In genomic region chr11:17257861-17258260, GRCm38 (mm10) we compare ENCODE assay signal across 8 mouse cellular contexts. TPM values are rescaled to one million over a fixed set of nuclear protein-coding genes. Genes with fewer than 3 reads are reported as not detected.
DNase-seq lines count a peak whose midpoint lies in the region; ATAC-seq and TF ChIP-seq lines count a peak whose summit lies in the region.

No protein-coding gene starts in this region.

- H3K4me2 ChIP-seq in heart, postnatal 0 days (ENCODE audit: low read depth, low read length) = peak overlapping the region; percentile 84
- peak overlapping the region; percentile 71 for H3K4me2 ChIP-seq in stomach, postnatal 0 days (replicated peaks; ENCODE audit: low read depth)

- TF ChIP-seq CTCF in cerebellum, adult 2 months (IDR thresholded peaks at IDR 0.05; ENCODE audit: borderline replicate concordance, insufficient read depth, low read depth, low read length) = no peak
- TF ChIP-seq CTCF in heart, postnatal 0 days (IDR thresholded peaks at IDR 0.05; ENCODE audit: low read depth) = no peak
- TF ChIP-seq CTCF in stomach, postnatal 0 days (IDR thresholded peaks at IDR 0.05; ENCODE audit: low read depth) = no peak

- TF ChIP-seq POLR2A in cerebellum, adult 2 months (IDR thresholded peaks at IDR 0.05; ENCODE audit: borderline replicate concordance, insufficient read depth, low read length) = no peak

- ATAC-seq in heart, postnatal 0 days (ENCODE audit: insufficient read depth, low read depth) = peak; percentile 43; the same call in 1 of the 2 replicates
- peak; percentile 56 for ATAC-seq in stomach, postnatal 0 days (ENCODE audit: low FRiP score, low TSS enrichment)

- H3K4me1 ChIP-seq in cerebellum, adult 2 months (ENCODE audit: control insufficient read depth, insufficient read depth, low read length) = peaks cover 3% of the 10 kb centered on the region; the same call in 1 of the 2 replicates
- H3K4me1 ChIP-seq in heart, postnatal 0 days (ENCODE audit: control insufficient read depth, insufficient read depth) = peaks cover 15% of the 10 kb centered on the region
- no peaks in the 10 kb centered on the region for H3K4me1 ChIP-seq in stomach, postnatal 0 days (replicated peaks; ENCODE audit: control insufficient read depth, insufficient read depth)

- H3K36me3 ChIP-seq in heart, postnatal 0 days (replicated peaks; ENCODE audit: control insufficient read depth, insufficient read depth, low read length) = 0 out of 2 replicates have a peak, but pooled peaks cover 5% of the 10 kb centered on the region
- H3K36me3 ChIP-seq in stomach, postnatal 0 days (ENCODE audit: control insufficient read depth, insufficient read depth, low read length) = no peaks in the 10 kb centered on the region; the same call in 1 of the 2 replicates

- peak overlapping the region; percentile 83 for H3K27ac ChIP-seq in cerebellum, adult 2 months (ENCODE audit: insufficient read depth, low read length)
- H3K27ac ChIP-seq in heart, postnatal 0 days (ENCODE audit: low read depth) = peak overlapping the region; percentile 96
- H3K27ac ChIP-seq in stomach, postnatal 0 days (replicated peaks) = peak overlapping the region; percentile 96

- peak overlapping the region; percentile 98 for H3K9ac ChIP-seq in heart, postnatal 0 days (replicated peaks; ENCODE audit: low read depth, low read length)
- peak overlapping the region; percentile 94 for H3K9ac ChIP-seq in stomach, postnatal 0 days (ENCODE audit: low read length)

- WGBS in cerebellum, adult 2 months = under 1% methylated on average over 17 of the region's 17 CpGs
- WGBS in heart, postnatal 0 days = under 1% methylated on average over 17 of the region's 17 CpGs
- under 1% methylated on average over 17 of the region's 17 CpGs for WGBS in stomach, postnatal 0 days

- no peaks in the 10 kb centered on the region for H3K27me3 ChIP-seq in cerebellum, adult 2 months (ENCODE audit: control insufficient read depth, insufficient read depth, low read length)
- no peaks in the 10 kb centered on the region for H3K27me3 ChIP-seq in heart, postnatal 0 days (ENCODE audit: control insufficient read depth, insufficient read depth, low read length)
- no peaks in the 10 kb centered on the region for H3K27me3 ChIP-seq in stomach, postnatal 0 days (ENCODE audit: control insufficient read depth, insufficient read depth, low read length)

- peak overlapping the region; percentile 93 for H3K4me3 ChIP-seq in cerebellum, adult 2 months (replicated peaks; ENCODE audit: insufficient read depth, low read depth, low read length)
- H3K4me3 ChIP-seq in heart, postnatal 0 days (ENCODE audit: low read depth, low read length) = peak overlapping the region; percentile 100
- peak overlapping the region; percentile 90 for H3K4me3 ChIP-seq in stomach, postnatal 0 days (ENCODE audit: low read depth, low read length)

- H3K9me3 ChIP-seq in heart, postnatal 0 days (replicated peaks; ENCODE audit: control insufficient read depth, low read length) = no peaks in the 10 kb centered on the region
- no peaks in the 10 kb centered on the region for H3K9me3 ChIP-seq in stomach, postnatal 0 days (ENCODE audit: control insufficient read depth, low read length)

- TF ChIP-seq EP300 in heart, postnatal 0 days (IDR thresholded peaks at IDR 0.05; ENCODE audit: low read depth) = no peak
- TF ChIP-seq EP300 in stomach, postnatal 0 days (optimal IDR thresholded peaks at IDR 0.05) = no peak

- peak in 1 of 2 experiments; percentile 29 for DNase-seq in cerebellum, adult 2 months
- no peak for DNase-seq in cerebellum, adult 8-10 months
- peak; percentile 38 for DNase-seq in urinary bladder, postnatal 25 days (ENCODE audit: low spot score)
- no peak for DNase-seq in urinary bladder, postnatal 10 days (ENCODE audit: low spot score)
- DNase-seq in heart, postnatal 0 days (ENCODE audit: low spot score) = peak; percentile 53
- peak; percentile 32 to 62 for DNase-seq in kidney, postnatal 36 days
- peak; percentile 41 for DNase-seq in lung, postnatal 36 days
- DNase-seq in stomach, postnatal 0 days (ENCODE audit: low spot score) = peak; percentile 39

RNA-seq across cellular contexts. Expression of gene C1d, which starts 0.5 kb away (rescaled TPM):
- polyA plus RNA-seq in cerebellum, adult 2 months (2012; rRNA removed) = 43.4 and 45.7 TPM in 2 replicates
- 24.7 and 28.1 TPM in 2 replicates for total RNA-seq in heart, postnatal 0 days (2014; rRNA removed; ENCODE audit: low replicate concordance)
- 82.4 and 83.6 TPM in 2 replicates for polyA plus RNA-seq in heart, postnatal 0 days (2015; fragmentation: Nextera tagmentation; extraction: Ambion mirVana)
- 85.7 and 89.1 TPM in 2 replicates for polyA plus RNA-seq in stomach, postnatal 0 days (2015; fragmentation: Nextera tagmentation; extraction: Ambion mirVana)

RNA-seq across cellular contexts. Expression of gene Pno1, which starts 46.5 kb away (rescaled TPM):
- polyA plus RNA-seq in cerebellum, adult 2 months (2012; rRNA removed) = 16.9 and 17.6 TPM in 2 replicates
- total RNA-seq in heart, postnatal 0 days (2014; rRNA removed; ENCODE audit: low replicate concordance) = 9.7 and 24.5 TPM in 2 replicates
- 49.8 and 54.3 TPM in 2 replicates for polyA plus RNA-seq in heart, postnatal 0 days (2015; fragmentation: Nextera tagmentation; extraction: Ambion mirVana)
- 60.4 and 61.2 TPM in 2 replicates for polyA plus RNA-seq in stomach, postnatal 0 days (2015; fragmentation: Nextera tagmentation; extraction: Ambion mirVana)

Comparison
In these comparisons a context has a peak if more than half of its experiments do, and no peak if none do; other contexts are left out.
1. DNase-seq: peak in urinary bladder, postnatal 25 days (single experiment), heart, postnatal 0 days (single experiment), kidney, postnatal 36 days (2 of 2), lung, postnatal 36 days (single experiment) and stomach, postnatal 0 days (single experiment); none in cerebellum, adult 8-10 months (single experiment) and urinary bladder, postnatal 10 days (single experiment).
2. Peak in every context shown above with its lines, with median percentiles within 50 percentile points of each other: H3K27ac ChIP-seq and H3K4me3 ChIP-seq.